ENCODE assay signal across 9 mouse cellular contexts in genomic region chr1:54983339-54983738, GRCm38 (mm10). TPM values are rescaled to one million over a fixed set of nuclear protein-coding genes. Genes with fewer than 3 reads are reported as not detected.
DNase-seq lines count a peak whose midpoint lies in the region; ATAC-seq and TF ChIP-seq lines count a peak whose summit lies in the region.
"Had no signal": no experiment of that assay in that cellular context is flagged by ENCODE, and none has a peak within 500 bp of the region (broad histone marks: within the 10 kb centered on the region; RNA-seq: fewer than 3 reads in every experiment).

No protein-coding gene starts in this region.

- peaks cover 54% of the 10 kb centered on the region for H3K36me3 ChIP-seq in G1E (replicated peaks)
- H3K36me3 ChIP-seq in intestine, embryonic 15.5 days, result peaks cover 16% of the 10 kb centered on the region

- no peak overlapping the region for H3K4me2 ChIP-seq in intestine, embryonic 15.5 days (replicated peaks)
- H3K4me2 ChIP-seq: midbrain, embryonic 12.5 days had no signal

- peaks cover 50% of the 10 kb centered on the region for H3K4me1 ChIP-seq in G1E (ENCODE audit: insufficient read depth, low read depth, low read length)
- H3K4me1 ChIP-seq in intestine, embryonic 15.5 days (replicated peaks), result no peaks in the 10 kb centered on the region
- H3K4me1 ChIP-seq: midbrain, embryonic 12.5 days had no signal

- intact Hi-C loops in gastrocnemius, postnatal 36 days (cut with DNase I), result no loop called here

- DNase-seq in kidney, adult 11 months, result peak; percentile 7
- no peak for DNase-seq in kidney, adult 18-20 months
- peak; percentile 60 for DNase-seq in 416B (ENCODE audit: low read depth)
- DNase-seq in G1E (ENCODE audit: low spot score), result peak; percentile 18
- DNase-seq in cerebellum, adult 11 months, result no peak
- DNase-seq in gastrocnemius, postnatal 36 days, result no peak

- no peak for ATAC-seq in G1E (ENCODE audit: extremely low read depth, insufficient number of reproducible peaks, low FRiP score, poor library complexity, severe bottlenecking)
- peak; percentile 41; the same call in 1 of the 2 replicates for ATAC-seq in intestine, embryonic 15.5 days
- no peak for ATAC-seq in monocyte, adult 5-6 weeks (replicated peaks; ENCODE audit: insufficient number of reproducible peaks, low FRiP score, low TSS enrichment, poor library complexity, severe bottlenecking)

- H3K4me3 ChIP-seq in G1E (ENCODE audit: low read depth, low read length), result no peak overlapping the region
- H3K4me3 ChIP-seq in intestine, embryonic 15.5 days (replicated peaks), result no peak overlapping the region
- H3K4me3 ChIP-seq: midbrain, embryonic 12.5 days had no signal

- no peak overlapping the region for H3K9ac ChIP-seq in intestine, embryonic 15.5 days
- H3K9ac ChIP-seq: midbrain, embryonic 12.5 days had no signal

- H3K9me3 ChIP-seq in G1E (replicated peaks), result no peaks in the 10 kb centered on the region
- no peaks in the 10 kb centered on the region for H3K9me3 ChIP-seq in intestine, embryonic 15.5 days
- H3K9me3 ChIP-seq: midbrain, embryonic 12.5 days had no signal

- TF ChIP-seq CTCF in G1E (IDR thresholded peaks at IDR 0.05; ENCODE audit: low read depth, low read length), result no peak

- H3K27ac ChIP-seq in intestine, embryonic 15.5 days, result no peak overlapping the region
- H3K27ac ChIP-seq: midbrain, embryonic 12.5 days had no signal

- H3K27me3 ChIP-seq in G1E (ENCODE audit: insufficient read depth, low read length), result no peaks in the 10 kb centered on the region
- no peaks in the 10 kb centered on the region for H3K27me3 ChIP-seq in intestine, embryonic 15.5 days (replicated peaks)
- H3K27me3 ChIP-seq: midbrain, embryonic 12.5 days had no signal

- WGBS in intestine, embryonic 15.5 days, result 62% methylated on average over 3 of the region's 3 CpGs

RNA-seq across cellular contexts. Expression of gene Sf3b1, which starts 43.9 kb away (rescaled TPM):
- total RNA-seq in G1E (2014; fragmentation: Nextera tagmentation) (522 and 578 TPM in 2 replicates), G1E (2017) (670 and 758 TPM in 2 replicates)
- 31.8 and 35.3 TPM in 2 replicates for polyA plus RNA-seq in G1E (2012)
- 269 and 327 TPM in 2 replicates for polyA plus RNA-seq in intestine, embryonic 15.5 days (2015; fragmentation: Nextera tagmentation; extraction: Ambion mirVana)
- 708 to 966 TPM (median 956 TPM) in 3 replicates for total RNA-seq in monocyte, adult 5-6 weeks (2017)
- 10 to 100 TPM; 46.0 to 51.8 TPM for total RNA-seq in gastrocnemius, postnatal 36 days (2021)

RNA-seq across cellular contexts. Expression of gene Ankrd44, which starts 57.2 kb away (rescaled TPM):
- total RNA-seq in G1E (2014; fragmentation: Nextera tagmentation), result 1.3 and 2.6 TPM in 2 replicates
- total RNA-seq in G1E (2017), result 0.64 and 1.5 TPM in 2 replicates
- 0.08 and 0.10 TPM in 2 replicates for polyA plus RNA-seq in G1E (2012)
- polyA plus RNA-seq in intestine, embryonic 15.5 days (2015; fragmentation: Nextera tagmentation; extraction: Ambion mirVana), result 7.4 and 8.5 TPM in 2 replicates
- 321 to 541 TPM (median 341 TPM) in 3 replicates for total RNA-seq in monocyte, adult 5-6 weeks (2017)
- total RNA-seq in gastrocnemius, postnatal 36 days (2021), result 1 to 10 TPM; 5.1 to 6.2 TPM

Comparison
In these comparisons a context has a peak if more than half of its experiments do, and no peak if none do; other contexts are left out.
1. DNase-seq: peak in kidney, adult 11 months (single experiment), 416B (single experiment) and G1E (single experiment); none in kidney, adult 18-20 months (single experiment), cerebellum, adult 11 months (single experiment) and gastrocnemius, postnatal 36 days (0 of 2).
2. RNA of gene Sf3b1, which starts 43.9 kb away (total RNA-seq): 708 to 966 TPM in monocyte, adult 5-6 weeks and 522 to 758 TPM in G1E; 46.0 to 51.8 TPM in gastrocnemius, postnatal 36 days; every median in the first group is over 4 times any median in the second.
3. RNA of gene Ankrd44, which starts 57.2 kb away (total RNA-seq): 321 to 541 TPM in monocyte, adult 5-6 weeks; 5.1 to 6.2 TPM in gastrocnemius, postnatal 36 days and 0.64 to 2.6 TPM in G1E; every median in the first group is over 10 times any median in the second.